In genomic region chr13:59590691-59591090, GRCm38 (mm10) we compare ENCODE assay signal across 20 mouse cellular contexts.
"Had no signal": no experiment of that assay in that cellular context is flagged by ENCODE, and none has a peak within 500 bp of the region (broad histone marks: within the 10 kb centered on the region; RNA-seq: fewer than 3 reads in every experiment).

No protein-coding gene starts in this region.

- H3K9ac ChIP-seq: liver, embryonic 13.5 days; liver, embryonic 15.5 days; liver, postnatal 0 days; lung, embryonic 15.5 days; midbrain, embryonic 12.5 days; neural tube, embryonic 13.5 days; neural tube, embryonic 15.5 days; stomach, embryonic 15.5 days had no signal

- DNase-seq: liver, embryonic 13.5 days; liver, postnatal 0 days; lung, adult 2 months; lung, postnatal 14 days; lung, postnatal 36 days; midbrain, embryonic 14.5 days; right cerebral cortex, postnatal 14 days had no signal

- H3K27ac ChIP-seq: liver, embryonic 13.5 days; liver, embryonic 15.5 days; lung, embryonic 15.5 days; macrophage; midbrain, embryonic 12.5 days; neural tube, embryonic 13.5 days; neural tube, embryonic 15.5 days; stomach, embryonic 15.5 days; stomach, postnatal 0 days had no signal

- H3K27me3 ChIP-seq: liver, embryonic 13.5 days; liver, embryonic 15.5 days; lung, embryonic 15.5 days; megakaryocyte, embryonic 14.5 days; midbrain, embryonic 12.5 days; neural tube, embryonic 13.5 days; neural tube, embryonic 15.5 days; stomach, embryonic 15.5 days had no signal

- H3K9me3 ChIP-seq: liver, embryonic 13.5 days; liver, embryonic 15.5 days; lung, embryonic 15.5 days; midbrain, embryonic 12.5 days; neural tube, embryonic 13.5 days; neural tube, embryonic 15.5 days; stomach, embryonic 15.5 days had no signal

- ATAC-seq: liver, postnatal 0 days; lung, postnatal 0 days; midbrain, embryonic 16.5 days had no signal

- H3K4me2 ChIP-seq: liver, embryonic 11.5 days; liver, embryonic 13.5 days; liver, embryonic 15.5 days; lung, embryonic 15.5 days; midbrain, embryonic 12.5 days; neural tube, embryonic 13.5 days; neural tube, embryonic 15.5 days; stomach, embryonic 15.5 days had no signal

- H3K4me3 ChIP-seq: liver, embryonic 13.5 days; liver, embryonic 15.5 days; lung, embryonic 15.5 days; megakaryocyte, embryonic 14.5 days; midbrain, embryonic 12.5 days; myocyte; neural tube, embryonic 13.5 days; neural tube, embryonic 15.5 days; stomach, embryonic 15.5 days had no signal
